Mouse (Mus musculus) ES-Bruce4 (cell line): ENCODE measurements around the gene Klhdc1.

ENCODE experiments used
- CTCF ChIP-seq: IDR thresholded peaks from one replicate; pipeline ENCODE4 v1.8.1; 2011; ENCODE audit warnings: low read depth, low read length
- EP300 ChIP-seq: IDR thresholded peaks from 2 replicates; pipeline ENCODE4 v1.6.1; 2011; ENCODE audit warnings: low read depth, low read length; ENCODE audit not compliant: insufficient read depth
- POLR2A ChIP-seq: IDR thresholded peaks from one replicate; pipeline ENCODE4 v1.8.1; 2011; ENCODE audit warnings: low read length; ENCODE audit not compliant: insufficient read depth

GRCm38 (mm10) chr12:69210056-69210979 lies 30.7 kb upstream of the Klhdc1 start:
- TF ChIP-seq CTCF: no peak
- TF ChIP-seq POLR2A: no peak
- TF ChIP-seq EP300: 0 out of 2 replicates have a peak, but pooled peaks have one; percentile 42
